Mouse (Mus musculus) midbrain, embryonic 11.5 days (tissue): ENCODE data around the gene Prkx. TPM values are rescaled to one million over a fixed set of nuclear protein-coding genes. Genes with fewer than 3 reads are reported as not detected.
A peak's percentile ranks its signal among the peaks of the same experiment; 100 is the strongest.

ENCODE experiments used
- ATAC-seq: fragments of 200-750 bp; cut with Nextera tagmentation; 2 replicates; pipeline ENCODE4 v1.8.0; 2017; ENCODE audit warnings: moderate TSS enrichment, moderate library complexity; ENCODE audit not compliant: low FRiP score
- DNase-seq: peaks from one replicate; pipeline ENCODE4 v3.0.0; 2015; ENCODE audit warnings: low spot score; ENCODE audit errors: missing footprints
- H3K27ac ChIP-seq: fragments of 300-500 bp; sonication (generic); 2 replicates; pipeline ENCODE4 v1.5.1; 2014; ENCODE audit warnings: low read depth, low read length
- H3K27me3 ChIP-seq: fragments of 300-500 bp; sonication (generic); 2 replicates; pipeline ENCODE4 v1.6.1; 2014; ENCODE audit warnings: mild to moderate bottlenecking, low read length, moderate library complexity, mixed read lengths; ENCODE audit not compliant: control insufficient read depth, insufficient read depth
- H3K36me3 ChIP-seq: fragments of 300-500 bp; sonication (generic); 2 replicates; pipeline ENCODE4 v1.6.1; 2014; ENCODE audit warnings: mild to moderate bottlenecking, low read length, moderate library complexity, mixed read lengths; ENCODE audit not compliant: control insufficient read depth, insufficient read depth
- H3K4me1 ChIP-seq: fragments of 300-500 bp; sonication (generic); 2 replicates; pipeline ENCODE4 v1.6.1; 2014; ENCODE audit warnings: low read length; ENCODE audit not compliant: control insufficient read depth, insufficient read depth
- H3K4me2 ChIP-seq: fragments of 300-500 bp; sonication (generic); 2 replicates; pipeline ENCODE4 v1.6.1; 2014; ENCODE audit warnings: mild to moderate bottlenecking, moderate library complexity
- H3K4me3 ChIP-seq: fragments of 300-500 bp; sonication (generic); 2 replicates; pipeline ENCODE4 v1.5.1; 2014; ENCODE audit warnings: low read depth, low read length
- H3K9ac ChIP-seq: fragments of 300-500 bp; sonication (generic); 2 replicates; pipeline ENCODE4 v1.6.1; 2014; ENCODE audit warnings: low read length
- H3K9me3 ChIP-seq: fragments of 300-500 bp; sonication (generic); 2 replicates; pipeline ENCODE4 v1.6.1; 2016; ENCODE audit warnings: low read length; ENCODE audit not compliant: control insufficient read depth
- WGBS: fragments of 180-500 bp; shearing (Covaris S2); extraction: QIAGEN DNeasy Blood & Tissue Kit; methylation state at CpG from one replicate; pipeline ENCODE4 v1.1.7; 2014; 5-methylcytosine and 5-hydroxymethylcytosine counted together
- polyA plus RNA-seq: library from polyadenylated mRNA; unstranded; fragments of >200 nt; fragmentation: Nextera tagmentation; extraction: Ambion mirVana; gene quantifications from 2 replicates; pipeline ENCODE4 v1.2.1, GENCODE M21; 2014

Gene Prkx
- polyA plus RNA-seq, 1 experiment from 2014 or later: 16.2 TPM

DNA sequence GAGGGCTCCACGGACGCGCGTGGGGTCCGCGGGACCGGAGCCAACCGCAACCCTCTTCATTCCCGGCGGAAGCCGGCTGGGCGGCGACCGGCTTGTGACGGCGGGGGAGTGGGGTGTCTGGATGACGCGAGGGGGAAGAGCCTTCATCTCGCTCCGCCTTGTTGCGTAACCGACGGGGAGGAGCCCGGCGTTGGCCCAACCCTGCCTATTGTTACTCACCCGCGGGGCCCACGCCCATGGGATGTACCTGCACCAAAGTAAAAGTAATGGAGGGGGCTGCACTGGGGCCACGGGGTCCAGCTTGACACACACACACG lies 262 bp downstream of the Prkx start:
- H3K9me3 ChIP-seq: no peaks in the 10 kb centered on the region
- H3K4me2 ChIP-seq: peak overlapping the region; percentile 56
- H3K27me3 ChIP-seq: no peaks in the 10 kb centered on the region
- no peaks in the 10 kb centered on the region; the same call in 1 of the 2 replicates for H3K4me1 ChIP-seq
- peak overlapping the region; percentile 67 for H3K9ac ChIP-seq
- H3K36me3 ChIP-seq: no peaks in the 10 kb centered on the region
- peak; percentile 94 for DNase-seq
- 30% methylated on average over 28 of the region's 30 CpGs for WGBS
- ATAC-seq: peak; percentile 97
- no peak overlapping the region for H3K27ac ChIP-seq
- peak overlapping the region; percentile 52 for H3K4me3 ChIP-seq

DNA sequence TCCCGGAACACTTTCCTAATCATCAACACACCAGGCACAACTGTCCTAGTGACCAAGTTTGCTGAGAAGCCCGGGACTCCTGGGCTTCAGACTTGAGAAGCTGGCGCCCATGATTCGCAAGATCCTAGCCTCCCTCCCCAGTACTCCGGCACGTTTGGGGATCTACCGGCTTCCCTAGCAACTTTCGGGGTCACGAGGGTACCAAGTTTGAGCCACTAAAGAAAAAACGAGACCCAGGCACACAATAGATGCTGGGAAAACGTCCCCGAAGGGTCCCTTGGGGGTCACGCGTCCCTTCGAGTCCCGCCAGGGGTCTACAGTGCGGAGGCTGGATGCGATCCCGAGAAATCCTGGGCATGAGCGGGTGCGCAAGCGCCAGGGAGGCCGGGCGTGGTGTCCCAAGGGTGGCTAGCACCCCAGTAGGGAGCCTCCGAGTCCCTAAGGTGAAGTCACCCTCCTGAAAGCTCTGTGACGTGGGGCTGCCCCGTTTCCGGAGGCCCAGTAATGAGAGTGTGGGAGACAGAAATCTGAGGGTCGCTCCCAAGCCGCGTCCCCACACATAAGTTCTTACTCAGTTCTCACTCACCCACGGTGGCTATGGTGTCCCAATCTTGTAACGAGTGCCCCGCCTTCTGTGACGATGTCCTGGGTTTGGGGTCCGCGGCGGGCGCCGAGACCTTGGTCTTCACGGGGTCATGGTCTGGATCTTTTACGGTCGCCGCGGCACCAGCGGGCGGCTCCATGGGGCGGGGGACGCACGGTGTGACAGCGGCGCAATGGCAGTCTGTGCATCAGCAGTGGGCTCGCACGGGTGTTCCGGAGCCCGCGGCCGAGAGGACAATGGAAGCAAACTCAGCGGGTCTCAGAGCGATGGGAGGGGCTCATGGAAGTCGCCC lies 868 bp downstream of the Prkx start:
- no peaks in the 10 kb centered on the region for H3K27me3 ChIP-seq
- H3K4me2 ChIP-seq: peak overlapping the region; percentile 56
- ATAC-seq (peak; percentile 83), DNase-seq (peak; percentile 90)
- no peaks in the 10 kb centered on the region for H3K36me3 ChIP-seq
- no peak overlapping the region for H3K27ac ChIP-seq
- no peaks in the 10 kb centered on the region; the same call in 1 of the 2 replicates for H3K4me1 ChIP-seq
- peak overlapping the region; percentile 67 for H3K9ac ChIP-seq
- no peaks in the 10 kb centered on the region for H3K9me3 ChIP-seq
- H3K4me3 ChIP-seq: peak overlapping the region; percentile 52
- 19% methylated on average over 58 of the region's 61 CpGs for WGBS

DNA sequence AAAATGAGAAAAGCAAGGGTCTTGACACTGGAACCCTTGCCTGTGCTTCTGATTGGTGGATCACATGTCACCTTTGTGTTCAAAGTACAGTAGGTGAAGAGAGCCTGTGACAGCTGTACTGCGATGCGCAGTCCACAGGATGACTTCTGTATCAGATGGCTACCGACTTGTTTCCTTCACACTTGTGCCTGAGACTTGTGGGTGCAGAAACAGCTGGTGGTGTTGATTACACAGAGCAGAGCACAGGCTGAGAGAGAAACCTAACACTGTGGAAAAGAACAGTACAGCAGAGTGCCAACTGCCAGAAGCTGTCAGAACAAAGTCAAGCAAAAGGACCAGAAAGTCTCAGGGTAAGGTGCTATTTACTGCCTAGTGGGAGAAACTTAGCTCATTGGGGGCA lies 7.4 kb downstream of the Prkx start:
- H3K4me1 ChIP-seq: no peaks in the 10 kb centered on the region
- ATAC-seq (no peak), DNase-seq (no peak)
- WGBS: 91% methylated on average over 3 of the region's 3 CpGs
- H3K9me3 ChIP-seq: no peaks in the 10 kb centered on the region
- no peak overlapping the region for H3K4me2 ChIP-seq
- no peaks in the 10 kb centered on the region for H3K36me3 ChIP-seq
- H3K4me3 ChIP-seq: no peak overlapping the region
- H3K9ac ChIP-seq: no peak overlapping the region
- no peak overlapping the region for H3K27ac ChIP-seq
- no peaks in the 10 kb centered on the region for H3K27me3 ChIP-seq

DNA sequence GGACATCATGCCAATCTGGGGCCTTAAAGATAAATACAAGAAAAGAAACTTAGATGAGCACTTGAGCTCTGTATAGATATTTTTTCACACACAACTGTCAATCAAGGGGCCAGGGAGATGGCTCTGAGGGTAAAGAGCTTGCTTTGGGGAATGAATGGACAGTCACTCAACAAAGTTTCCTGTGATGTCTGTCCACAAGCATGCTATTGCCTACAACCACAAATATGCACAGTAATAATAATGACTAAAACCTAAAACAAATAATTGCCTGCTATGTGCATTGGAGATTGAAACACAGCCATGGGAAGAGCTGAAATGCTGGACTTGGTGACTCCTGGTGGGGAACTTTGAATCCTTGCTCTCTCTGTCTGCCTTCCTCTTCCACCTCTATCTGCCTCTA lies 9.7 kb downstream of the Prkx start:
- H3K36me3 ChIP-seq: no peaks in the 10 kb centered on the region
- ATAC-seq (no peak), DNase-seq (no peak)
- H3K4me2 ChIP-seq: no peak overlapping the region
- no peak overlapping the region for H3K27ac ChIP-seq
- H3K27me3 ChIP-seq: no peaks in the 10 kb centered on the region
- H3K9me3 ChIP-seq: no peaks in the 10 kb centered on the region
- no peak overlapping the region for H3K9ac ChIP-seq
- H3K4me1 ChIP-seq: no peaks in the 10 kb centered on the region
- H3K4me3 ChIP-seq: no peak overlapping the region

DNA sequence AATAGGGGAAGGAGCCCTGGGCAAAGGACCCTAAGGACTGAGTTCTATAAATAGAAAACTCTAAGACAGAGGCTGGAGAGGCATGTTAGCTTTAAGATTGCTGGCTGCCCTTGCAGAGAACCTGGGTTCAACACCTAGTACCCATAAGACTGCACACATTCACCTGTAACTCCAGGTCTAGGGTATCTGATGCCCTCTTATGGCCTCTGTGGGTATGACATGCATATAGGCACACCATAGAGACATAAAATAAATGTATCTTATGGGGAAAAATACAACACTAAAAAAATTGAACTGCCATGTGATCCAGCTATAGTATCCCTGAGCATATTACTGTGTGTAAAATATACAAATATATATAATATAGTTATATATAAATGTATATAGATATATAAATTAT lies 18.3 kb downstream of the Prkx start:
- H3K27me3 ChIP-seq: no peaks in the 10 kb centered on the region
- no peak overlapping the region for H3K9ac ChIP-seq
- H3K27ac ChIP-seq: no peak overlapping the region
- H3K4me1 ChIP-seq: no peaks in the 10 kb centered on the region
- no peak for DNase-seq
- H3K4me3 ChIP-seq: no peak overlapping the region
- no peak overlapping the region for H3K4me2 ChIP-seq
- no peak for ATAC-seq
- no peaks in the 10 kb centered on the region for H3K9me3 ChIP-seq
- no peaks in the 10 kb centered on the region for H3K36me3 ChIP-seq

DNA sequence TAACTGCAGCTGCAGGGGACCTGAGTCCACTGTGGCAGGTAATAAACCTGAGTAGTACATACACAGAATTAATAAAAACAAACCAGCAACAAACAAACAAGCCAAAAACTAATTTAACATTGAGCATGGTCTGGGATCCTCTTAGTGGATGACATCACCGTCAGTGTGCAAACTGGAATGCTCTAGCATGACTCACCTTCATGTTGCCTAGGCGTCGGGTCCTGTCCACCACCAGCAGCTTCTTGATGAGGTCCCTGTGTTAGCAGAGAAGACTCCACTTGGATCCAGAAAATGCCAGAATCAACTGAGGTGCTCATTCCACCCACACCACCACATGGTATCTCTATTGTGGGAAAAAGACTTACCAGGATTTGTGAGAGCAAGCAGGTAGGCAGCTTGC lies 30.9 kb downstream of the Prkx start:
- H3K27ac ChIP-seq: no peak overlapping the region
- H3K4me3 ChIP-seq: no peak overlapping the region
- no peaks in the 10 kb centered on the region for H3K36me3 ChIP-seq
- no peaks in the 10 kb centered on the region for H3K27me3 ChIP-seq
- no peak overlapping the region for H3K9ac ChIP-seq
- no peak overlapping the region for H3K4me2 ChIP-seq
- H3K4me1 ChIP-seq: no peaks in the 10 kb centered on the region
- 87% methylated on average over 3 of the region's 3 CpGs for WGBS
- no peaks in the 10 kb centered on the region for H3K9me3 ChIP-seq
- no peak for DNase-seq
- no peak for ATAC-seq

DNA sequence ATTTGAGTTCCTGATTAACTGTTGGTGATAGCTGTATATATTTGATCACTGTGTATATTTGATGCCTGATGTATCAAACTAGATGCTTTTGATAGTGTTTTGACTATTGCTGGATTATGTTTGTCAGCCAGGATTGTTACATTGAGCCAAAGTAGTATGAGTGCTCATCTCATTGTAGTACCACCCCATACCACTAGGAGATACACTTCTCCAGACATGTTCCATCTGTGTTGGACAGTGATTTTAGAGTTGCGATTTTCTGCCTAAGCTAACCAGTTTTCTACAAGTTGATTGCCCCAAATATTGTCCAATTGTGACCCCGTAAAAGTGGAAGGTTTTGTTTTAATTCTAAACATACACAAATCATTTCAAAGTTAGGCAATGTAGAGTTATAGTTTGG lies 51.8 kb downstream of the Prkx start:
- Histone ChIP-seq H3K9me3 (no peaks in the 10 kb centered on the region), H3K4me1 (no peaks in the 10 kb centered on the region), H3K9ac (no peak overlapping the region), H3K27ac (no peak overlapping the region), H3K4me2 (no peak overlapping the region), H3K27me3 (no peaks in the 10 kb centered on the region), H3K36me3 (no peaks in the 10 kb centered on the region), H3K4me3 (no peak overlapping the region)
- WGBS: 77% methylated on average over 2 of the region's 2 CpGs
- ATAC-seq: no peak
- no peak for DNase-seq

DNA sequence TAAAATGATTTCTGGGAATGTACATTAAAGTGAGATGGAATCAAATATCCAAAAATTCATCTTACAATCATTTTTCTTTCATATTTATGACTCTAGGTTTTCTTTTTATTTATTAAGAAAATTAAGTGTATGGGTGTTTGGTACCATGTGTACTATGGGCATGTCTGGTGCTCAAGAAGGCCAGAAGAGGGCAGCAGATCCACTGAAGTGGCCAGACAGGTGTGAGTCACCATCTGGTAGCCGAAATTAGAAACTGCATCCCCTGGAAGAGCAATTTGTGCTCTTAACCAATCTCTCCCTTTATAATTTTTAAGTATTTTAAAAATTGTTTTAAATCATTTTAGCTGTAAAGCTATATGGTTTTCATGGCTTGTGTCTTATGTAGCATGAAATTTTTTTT lies 54.7 kb downstream of the Prkx start:
- H3K9ac ChIP-seq: no peak overlapping the region
- no peaks in the 10 kb centered on the region for H3K27me3 ChIP-seq
- H3K36me3 ChIP-seq: no peaks in the 10 kb centered on the region
- ATAC-seq (no peak), DNase-seq (no peak)
- no peaks in the 10 kb centered on the region for H3K9me3 ChIP-seq
- H3K4me2 ChIP-seq: no peak overlapping the region
- no peaks in the 10 kb centered on the region for H3K4me1 ChIP-seq
- WGBS: 39% methylated on average over 1 of the region's 1 CpGs
- no peak overlapping the region for H3K4me3 ChIP-seq
- H3K27ac ChIP-seq: no peak overlapping the region

DNA sequence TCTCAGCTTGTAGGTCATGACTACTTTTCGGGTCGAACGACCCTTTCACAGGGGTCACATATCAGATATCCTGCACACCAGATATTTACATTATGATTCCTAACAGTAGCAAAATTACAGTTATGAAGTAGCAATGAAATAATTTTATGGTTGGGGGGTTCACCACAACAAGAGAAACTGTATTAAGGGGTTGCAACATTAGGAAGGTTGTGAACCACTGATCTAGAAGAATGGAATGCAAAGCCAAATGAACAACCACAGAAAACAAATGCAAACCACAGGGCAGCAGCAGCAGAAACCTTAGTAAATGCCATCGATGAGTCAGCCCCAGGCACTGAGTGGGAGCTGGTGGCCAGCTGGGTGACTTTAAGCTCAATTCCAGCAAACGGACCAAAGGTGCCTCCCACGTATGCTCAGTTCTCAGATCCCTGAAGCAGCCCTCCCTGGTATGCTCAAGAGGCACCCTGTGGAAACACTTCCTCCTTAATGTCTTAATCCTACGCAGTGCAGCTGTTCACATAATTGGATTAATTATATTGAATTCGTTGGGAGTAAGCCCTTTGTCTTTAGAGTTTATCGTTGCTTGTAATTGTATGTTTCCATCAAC lies 62.0 kb downstream of the Prkx start:
- H3K4me1 ChIP-seq: no peaks in the 10 kb centered on the region
- no peak for DNase-seq
- no peaks in the 10 kb centered on the region for H3K9me3 ChIP-seq
- WGBS: 69% methylated on average over 9 of the region's 9 CpGs
- H3K9ac ChIP-seq: no peak overlapping the region
- H3K27ac ChIP-seq: no peak overlapping the region
- no peak overlapping the region for H3K4me2 ChIP-seq
- no peaks in the 10 kb centered on the region for H3K27me3 ChIP-seq
- no peak for ATAC-seq
- H3K4me3 ChIP-seq: no peak overlapping the region
- H3K36me3 ChIP-seq: no peaks in the 10 kb centered on the region
